Mouse (Mus musculus): Measurements from ENCODE around the gene Pif1. TPM values are rescaled to one million over a fixed set of nuclear protein-coding genes. Genes with fewer than 3 reads are reported as not detected.

The Pif1 gene
- polyA plus RNA-seq, 1 experiment from 2014 or later: 18.0 TPM

DNA sequence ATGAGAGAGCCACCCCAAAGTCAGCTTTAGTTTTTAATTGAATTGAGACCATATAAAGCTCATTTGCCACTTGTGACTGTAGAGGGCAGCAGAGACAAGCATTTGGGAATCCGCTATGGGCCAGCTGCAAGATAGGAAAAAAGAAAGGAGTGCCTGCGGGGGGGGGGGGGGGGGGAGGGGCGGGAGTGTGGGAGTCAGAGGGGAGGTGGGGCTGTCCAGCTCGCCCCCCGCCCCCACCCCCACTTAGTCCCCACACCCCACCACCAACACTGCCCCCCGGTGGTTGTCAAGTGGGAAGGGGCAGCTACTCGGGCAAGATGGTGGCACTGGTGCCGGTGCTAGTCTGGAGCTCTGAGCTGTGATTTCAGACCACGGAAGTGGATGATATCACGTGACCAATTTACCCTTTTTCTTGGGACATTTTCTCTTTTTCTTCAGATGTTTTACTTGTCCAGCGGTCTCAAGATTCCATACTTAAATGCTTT, 11.8 kb downstream of the Pif1 start:
- Histone ChIP-seq H3K9ac (ENCODE audit: low read depth, low read length) (no peak overlapping the region), H3K9me3 (ENCODE audit: control insufficient read depth, low read length) (no peaks in the 10 kb centered on the region), H3K27ac (ENCODE audit: low read depth, low read length) (no peak overlapping the region), H3K27me3 (replicated peaks; ENCODE audit: control insufficient read depth, insufficient read depth, low read length) (no peaks in the 10 kb centered on the region), H3K4me2 (peak overlapping the region; percentile 41), H3K4me3 (ENCODE audit: low read depth, low read length) (peak overlapping the region; percentile 20; the same call in 1 of the 2 replicates), H3K4me1 (replicated peaks; ENCODE audit: control insufficient read depth, insufficient read depth, low read length) (no peaks in the 10 kb centered on the region), H3K36me3 (ENCODE audit: control insufficient read depth, insufficient read depth, low read length) (peaks cover 10% of the 10 kb centered on the region; the same call in 1 of the 2 replicates)
- WGBS: 38% methylated on average over 9 of the region's 11 CpGs
- no peak for DNase-seq (ENCODE audit: low spot score)
- ATAC-seq (replicated peaks; ENCODE audit: low FRiP score): no peak

DNA sequence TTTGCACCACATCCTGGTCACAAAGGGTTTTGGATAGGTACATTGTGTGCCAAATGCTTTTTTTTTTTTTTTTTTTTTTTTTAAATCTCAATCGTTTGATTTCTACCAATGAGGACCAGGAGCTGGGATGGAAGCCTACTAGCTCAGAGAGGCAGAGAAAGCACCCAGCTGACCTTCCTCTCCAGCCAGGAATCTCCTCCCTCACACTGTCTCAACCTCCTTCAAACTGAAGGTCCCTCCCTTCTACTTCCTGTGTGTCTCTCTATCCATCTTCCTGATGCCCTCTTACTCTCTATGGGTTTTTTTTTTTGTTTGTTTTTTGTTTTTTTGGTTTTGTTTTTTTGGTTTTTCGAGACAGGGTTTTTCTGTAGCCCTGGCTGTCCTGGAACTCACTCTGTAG, 14.0 kb downstream of the Pif1 start:
- Histone ChIP-seq H3K4me2 (no peak overlapping the region), H3K9ac (ENCODE audit: low read depth, low read length) (no peak overlapping the region), H3K36me3 (ENCODE audit: control insufficient read depth, insufficient read depth, low read length) (no peaks in the 10 kb centered on the region), H3K9me3 (ENCODE audit: control insufficient read depth, low read length) (no peaks in the 10 kb centered on the region), H3K27me3 (replicated peaks; ENCODE audit: control insufficient read depth, insufficient read depth, low read length) (no peaks in the 10 kb centered on the region), H3K4me1 (replicated peaks; ENCODE audit: control insufficient read depth, insufficient read depth, low read length) (peaks cover 3% of the 10 kb centered on the region), H3K27ac (ENCODE audit: low read depth, low read length) (no peak overlapping the region), H3K4me3 (ENCODE audit: low read depth, low read length) (no peak overlapping the region)
- whole genome bisulfite sequencing: 59% methylated on average over 2 of the region's 2 CpGs
- DNase-seq (ENCODE audit: low spot score) (no peak), ATAC-seq (replicated peaks; ENCODE audit: low FRiP score) (no peak)

DNA sequence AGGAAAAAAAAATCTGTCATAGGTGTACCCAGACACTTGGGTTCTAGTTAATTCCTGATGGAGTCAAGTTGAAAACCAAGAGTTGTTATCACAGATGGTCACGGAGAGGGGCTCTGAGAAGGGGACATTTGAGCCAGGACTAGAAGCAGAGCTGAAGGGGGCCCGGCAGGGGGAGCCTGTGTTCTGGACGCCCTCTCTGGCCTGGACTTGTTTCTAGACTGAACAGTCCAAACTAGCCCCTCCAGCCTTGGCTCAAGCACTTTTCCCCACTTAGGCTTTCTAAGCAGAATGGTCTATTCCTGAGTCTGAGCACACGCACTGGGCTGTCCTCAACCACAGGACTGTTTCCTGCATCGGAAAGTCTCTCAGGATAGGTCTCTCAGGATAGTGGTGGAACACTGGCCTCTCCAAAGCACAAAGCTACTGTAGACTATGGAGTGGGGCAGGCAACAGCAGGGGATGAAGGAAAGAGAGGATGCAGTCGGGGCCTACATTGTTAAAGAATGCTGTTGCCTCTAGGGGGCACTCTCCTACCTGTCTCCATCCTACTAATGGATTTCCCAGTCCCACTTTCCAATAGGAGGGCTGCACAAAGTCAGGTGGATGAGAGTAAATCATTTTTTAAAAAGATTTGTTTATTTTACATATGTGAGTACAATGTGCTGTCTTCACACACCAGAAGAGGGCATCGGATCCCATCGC, 16.6 kb downstream of the Pif1 start:
- DNase-seq (ENCODE audit: low spot score): no peak
- H3K27me3 ChIP-seq (replicated peaks; ENCODE audit: control insufficient read depth, insufficient read depth, low read length): no peaks in the 10 kb centered on the region
- no peaks in the 10 kb centered on the region for H3K9me3 ChIP-seq (ENCODE audit: control insufficient read depth, low read length)
- H3K4me3 ChIP-seq (ENCODE audit: low read depth, low read length): no peak overlapping the region
- H3K9ac ChIP-seq (ENCODE audit: low read depth, low read length): no peak overlapping the region
- H3K27ac ChIP-seq (ENCODE audit: low read depth, low read length): no peak overlapping the region
- no peak overlapping the region for H3K4me2 ChIP-seq
- peaks cover 3% of the 10 kb centered on the region for H3K4me1 ChIP-seq (replicated peaks; ENCODE audit: control insufficient read depth, insufficient read depth, low read length)
- no peak for ATAC-seq (replicated peaks; ENCODE audit: low FRiP score)
- WGBS: 60% methylated on average over 8 of the region's 8 CpGs
- H3K36me3 ChIP-seq (ENCODE audit: control insufficient read depth, insufficient read depth, low read length): no peaks in the 10 kb centered on the region

DNA sequence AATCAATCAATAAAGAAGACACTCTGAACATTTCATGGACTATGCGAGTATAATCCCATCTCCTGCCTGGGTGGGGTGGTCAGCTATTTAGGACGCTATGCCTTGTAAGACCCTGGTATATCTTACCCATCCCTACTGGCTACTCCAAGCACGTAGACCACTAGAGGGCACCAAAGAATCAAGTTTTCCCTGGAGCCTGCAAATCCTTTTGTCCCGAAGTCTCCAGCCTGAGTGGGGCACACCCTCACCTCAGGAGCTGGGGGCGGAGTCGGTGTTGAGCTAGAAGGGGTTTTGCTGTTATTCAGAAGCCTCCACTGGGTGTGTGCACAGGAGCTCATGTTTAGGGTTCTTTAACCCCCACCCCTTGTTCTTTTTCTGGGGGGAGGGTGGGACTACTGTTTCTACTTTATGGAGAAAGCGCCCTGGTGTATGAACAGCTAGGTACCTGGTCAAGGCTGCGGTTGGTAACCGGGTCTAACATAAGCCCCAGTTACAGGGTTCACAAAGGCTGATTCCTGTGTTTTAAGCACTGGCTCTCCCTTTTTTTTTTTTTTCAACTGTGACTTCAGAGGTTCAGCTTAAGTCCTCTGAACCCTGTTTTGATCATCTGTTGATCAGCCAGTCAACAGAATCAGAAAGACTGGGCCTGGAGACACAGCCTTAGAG, 18.6 kb downstream of the Pif1 start:
- peak overlapping the region; percentile 38; the same call in 1 of the 2 replicates for H3K4me2 ChIP-seq
- H3K9me3 ChIP-seq (ENCODE audit: control insufficient read depth, low read length): no peaks in the 10 kb centered on the region
- no peaks in the 10 kb centered on the region for H3K27me3 ChIP-seq (replicated peaks; ENCODE audit: control insufficient read depth, insufficient read depth, low read length)
- no peak overlapping the region for H3K4me3 ChIP-seq (ENCODE audit: low read depth, low read length)
- DNase-seq (ENCODE audit: low spot score) (peak; percentile 76), ATAC-seq (replicated peaks; ENCODE audit: low FRiP score) (no peak; the same call in 1 of the 2 replicates)
- no peak overlapping the region for H3K9ac ChIP-seq (ENCODE audit: low read depth, low read length)
- H3K27ac ChIP-seq (ENCODE audit: low read depth, low read length): no peak overlapping the region
- peaks cover 3% of the 10 kb centered on the region for H3K4me1 ChIP-seq (replicated peaks; ENCODE audit: control insufficient read depth, insufficient read depth, low read length)
- WGBS: 6% methylated on average over 9 of the region's 9 CpGs
- H3K36me3 ChIP-seq (ENCODE audit: control insufficient read depth, insufficient read depth, low read length): no peaks in the 10 kb centered on the region

DNA sequence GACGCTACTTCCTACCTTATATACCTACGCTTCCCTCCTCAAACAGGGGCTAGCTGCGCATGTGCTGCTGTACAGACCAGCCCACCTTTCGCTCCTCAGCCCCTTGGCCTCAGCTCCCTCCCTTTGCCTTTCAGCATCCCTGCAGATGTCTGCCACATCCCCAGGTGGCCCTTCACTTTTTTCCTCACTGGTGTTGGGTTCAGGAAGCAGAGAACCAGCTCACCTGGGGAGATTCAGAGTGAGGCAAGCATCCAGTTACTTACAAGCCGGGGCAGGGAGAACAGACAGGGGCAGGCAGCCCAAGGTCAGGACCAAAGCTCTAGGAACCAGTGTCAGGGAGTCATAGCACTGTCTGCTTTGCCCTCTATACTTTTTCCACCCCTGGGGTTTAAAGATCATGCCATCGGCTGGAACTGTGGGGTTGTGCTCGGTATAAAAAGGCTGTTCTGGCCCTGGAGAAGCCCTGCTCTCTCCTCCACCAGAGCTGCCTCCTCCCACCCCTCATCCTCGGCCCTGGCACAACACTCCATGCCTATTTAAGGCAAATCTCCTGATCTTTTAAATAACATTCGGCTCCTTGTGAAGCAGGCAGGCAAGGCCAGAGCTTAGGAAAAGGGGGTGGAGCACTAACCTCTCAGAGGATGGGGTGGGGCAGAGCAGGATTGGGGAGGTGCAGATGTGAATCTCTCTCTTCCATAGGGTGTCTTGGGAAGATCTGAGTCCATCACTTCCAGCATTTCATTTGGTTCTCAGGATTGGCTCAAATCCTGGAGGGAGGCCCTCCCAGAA, 19.6 kb downstream of the Pif1 start:
- 39% methylated on average over 9 of the region's 9 CpGs for WGBS
- Histone ChIP-seq H3K9ac (ENCODE audit: low read depth, low read length) (no peak overlapping the region), H3K4me2 (no peak overlapping the region), H3K27me3 (replicated peaks; ENCODE audit: control insufficient read depth, insufficient read depth, low read length) (no peaks in the 10 kb centered on the region), H3K4me3 (ENCODE audit: low read depth, low read length) (no peak overlapping the region), H3K4me1 (replicated peaks; ENCODE audit: control insufficient read depth, insufficient read depth, low read length) (peaks cover 3% of the 10 kb centered on the region), H3K27ac (ENCODE audit: low read depth, low read length) (no peak overlapping the region), H3K9me3 (ENCODE audit: control insufficient read depth, low read length) (no peaks in the 10 kb centered on the region), H3K36me3 (ENCODE audit: control insufficient read depth, insufficient read depth, low read length) (no peaks in the 10 kb centered on the region)
- ATAC-seq (replicated peaks; ENCODE audit: low FRiP score) (no peak), DNase-seq (ENCODE audit: low spot score) (no peak)

DNA sequence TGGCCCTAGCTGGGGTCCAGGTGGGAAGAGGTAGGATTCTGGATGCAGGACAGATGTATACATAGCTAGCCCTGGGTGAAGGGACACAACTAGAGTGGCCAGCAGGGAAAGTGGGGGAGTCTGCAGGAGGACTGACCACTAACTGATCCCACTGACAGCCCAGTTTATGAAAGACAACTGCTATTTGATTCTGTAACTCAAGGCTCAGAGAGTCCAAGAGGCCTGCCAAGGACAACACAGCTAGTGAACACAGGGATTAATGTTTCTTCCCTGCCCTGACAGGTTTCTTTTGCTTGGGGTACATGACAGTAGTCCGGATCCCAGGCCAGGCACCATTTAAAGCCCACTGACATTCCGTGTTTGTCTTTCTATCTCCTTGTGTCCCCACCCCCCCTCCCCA, 20.2 kb downstream of the Pif1 start:
- Histone ChIP-seq H3K4me2 (no peak overlapping the region), H3K9me3 (ENCODE audit: control insufficient read depth, low read length) (no peaks in the 10 kb centered on the region), H3K4me1 (replicated peaks; ENCODE audit: control insufficient read depth, insufficient read depth, low read length) (peaks cover 3% of the 10 kb centered on the region), H3K27me3 (replicated peaks; ENCODE audit: control insufficient read depth, insufficient read depth, low read length) (no peaks in the 10 kb centered on the region), H3K9ac (ENCODE audit: low read depth, low read length) (no peak overlapping the region), H3K27ac (ENCODE audit: low read depth, low read length) (no peak overlapping the region), H3K36me3 (ENCODE audit: control insufficient read depth, insufficient read depth, low read length) (no peaks in the 10 kb centered on the region), H3K4me3 (ENCODE audit: low read depth, low read length) (no peak overlapping the region)
- no peak for DNase-seq (ENCODE audit: low spot score)
- WGBS: 40% methylated on average over 2 of the region's 2 CpGs
- ATAC-seq (replicated peaks; ENCODE audit: low FRiP score): no peak

DNA sequence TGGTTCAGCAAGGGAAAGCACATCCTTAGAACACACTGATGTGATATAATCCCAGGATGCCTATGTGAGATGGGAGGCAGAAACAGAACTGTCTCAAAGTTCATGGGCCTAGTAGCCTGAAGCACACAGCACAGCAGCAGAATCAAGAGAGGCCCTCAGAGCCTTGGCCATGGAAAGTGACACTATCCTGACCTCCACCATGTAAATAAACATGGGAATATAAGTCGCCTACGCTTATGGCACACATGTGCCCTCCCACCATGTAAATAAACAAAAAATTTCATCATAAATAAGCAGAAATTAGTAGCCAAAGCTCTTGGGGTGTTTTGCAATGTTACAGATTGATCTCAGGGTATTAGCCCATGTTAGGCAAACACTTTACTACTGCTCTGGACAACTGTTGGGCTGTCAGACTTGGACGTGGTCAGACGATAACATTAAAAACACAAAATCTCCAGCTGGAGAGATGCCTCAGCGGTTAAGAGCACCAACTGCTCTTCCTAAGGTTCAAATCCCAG, 25.1 kb downstream of the Pif1 start:
- no peaks in the 10 kb centered on the region for H3K4me1 ChIP-seq (replicated peaks; ENCODE audit: control insufficient read depth, insufficient read depth, low read length)
- no peaks in the 10 kb centered on the region for H3K27me3 ChIP-seq (replicated peaks; ENCODE audit: control insufficient read depth, insufficient read depth, low read length)
- H3K4me3 ChIP-seq (ENCODE audit: low read depth, low read length): no peak overlapping the region
- no peak for DNase-seq (ENCODE audit: low spot score)
- H3K9me3 ChIP-seq (ENCODE audit: control insufficient read depth, low read length): no peaks in the 10 kb centered on the region
- H3K36me3 ChIP-seq (ENCODE audit: control insufficient read depth, insufficient read depth, low read length): no peaks in the 10 kb centered on the region
- no peak for ATAC-seq (replicated peaks; ENCODE audit: low FRiP score)
- 76% methylated on average over 5 of the region's 5 CpGs for WGBS
- no peak overlapping the region for H3K27ac ChIP-seq (ENCODE audit: low read depth, low read length)
- no peak overlapping the region for H3K4me2 ChIP-seq
- H3K9ac ChIP-seq (ENCODE audit: low read depth, low read length): no peak overlapping the region

DNA sequence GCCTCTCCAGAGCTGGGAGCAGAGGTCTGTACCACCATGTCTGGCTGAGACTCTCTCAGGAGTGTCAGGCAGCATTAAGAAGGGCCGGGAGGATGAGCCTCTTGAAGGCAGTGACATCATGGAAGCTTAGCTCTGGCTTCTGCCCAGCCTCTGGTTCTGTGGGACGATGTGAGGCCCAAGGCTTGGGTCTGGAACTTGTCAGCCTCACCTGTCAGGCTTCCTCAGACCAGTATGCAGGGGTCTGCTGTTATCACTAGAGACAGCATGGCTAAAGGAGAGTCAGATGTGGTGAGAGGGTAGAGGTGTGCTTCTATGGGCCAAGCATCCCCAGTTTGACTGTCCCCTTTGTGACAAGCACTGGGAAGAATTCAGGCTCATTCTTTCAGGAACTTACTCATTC, 26.1 kb downstream of the Pif1 start:
- Histone ChIP-seq H3K36me3 (ENCODE audit: control insufficient read depth, insufficient read depth, low read length) (no peaks in the 10 kb centered on the region), H3K4me3 (ENCODE audit: low read depth, low read length) (no peak overlapping the region), H3K27ac (ENCODE audit: low read depth, low read length) (no peak overlapping the region), H3K9me3 (ENCODE audit: control insufficient read depth, low read length) (no peaks in the 10 kb centered on the region), H3K4me1 (replicated peaks; ENCODE audit: control insufficient read depth, insufficient read depth, low read length) (no peaks in the 10 kb centered on the region), H3K4me2 (no peak overlapping the region), H3K27me3 (replicated peaks; ENCODE audit: control insufficient read depth, insufficient read depth, low read length) (no peaks in the 10 kb centered on the region), H3K9ac (ENCODE audit: low read depth, low read length) (no peak overlapping the region)
- DNase-seq (ENCODE audit: low spot score): no peak
- ATAC-seq (replicated peaks; ENCODE audit: low FRiP score): no peak
- WGBS: 50% methylated on average over 2 of the region's 2 CpGs
